Mouse (Mus musculus) spleen, adult 2 months (tissue): Measurements from ENCODE around the gene Abcb8.

Experiments used
- CTCF ChIP-seq: fragments of 200-500 bp; IDR thresholded peaks from 2 replicates; pipeline ENCODE4 v1.5.1; 2011; ENCODE audit warnings: mild to moderate bottlenecking, inconsistent platforms; ENCODE audit not compliant: insufficient read depth, insufficient read length, insufficient replicate concordance; ENCODE audit errors: extremely low read depth
- POLR2A ChIP-seq: fragments of 200-500 bp; IDR thresholded peaks from 2 replicates; pipeline ENCODE4 v1.6.1; 2011; ENCODE audit warnings: low read depth, low read length, inconsistent platforms

- no peak for TF ChIP-seq CTCF
- TF ChIP-seq POLR2A = no peak
These were observed 34.5 kb downstream of the Abcb8 start for GRCm38 (mm10) chr5:24427981-24428402.
